Mouse (Mus musculus): ENCODE results near the gene Nudt19.
"Not testable (repeated sequence)": the region's sequence is repeated elsewhere in the genome, so short reads cannot be mapped to it uniquely, and the experiment has no call there.

Gene Nudt19

GRCm38 (mm10) chr7:35556205-35556603 is at the start of gene Nudt19:
Gene Nudt19, minus strand, starts transcription at chr7:35556304.
- no peak for DNase-seq

- DNase-seq = no peak
Measured at GRCm38 (mm10) chr7:35602766-35603165, 46.7 kb upstream of the Nudt19 start.

GRCm38 (mm10) chr7:35601106-35601505 is 45.0 kb upstream of the Nudt19 start:
- no peak for DNase-seq

- DNase-seq = no peak
Measured at GRCm38 (mm10) chr7:35600031-35600430, 43.9 kb upstream of the Nudt19 start.

GRCm38 (mm10) chr7:35599492-35599891 is 43.4 kb upstream of the Nudt19 start:
- DNase-seq = no peak

- no peak for DNase-seq
Measured at GRCm38 (mm10) chr7:35594311-35594710, 38.2 kb upstream of the Nudt19 start.

GRCm38 (mm10) chr7:35590731-35591191 is 34.7 kb upstream of the Nudt19 start:
- no peak for DNase-seq

- DNase-seq = no peak
Measured at GRCm38 (mm10) chr7:35589485-35589884, 33.4 kb upstream of the Nudt19 start.

GRCm38 (mm10) chr7:35588680-35589428 is 32.8 kb upstream of the Nudt19 start:
- no peak for DNase-seq

- DNase-seq = no peak
Measured at GRCm38 (mm10) chr7:35587728-35588127, 31.6 kb upstream of the Nudt19 start.

GRCm38 (mm10) chr7:35586906-35587445 is 30.9 kb upstream of the Nudt19 start:
- peak in 1 of 2 experiments; percentile 30 for DNase-seq

- DNase-seq = peak; percentile 95
Measured at GRCm38 (mm10) chr7:35586055-35586905, 30.2 kb upstream of the Nudt19 start, which contains the start of gene Ankrd27. Gene Ankrd27, plus strand, starts transcription at chr7:35586244.

- peak; percentile 48 to 57 for DNase-seq
Measured at GRCm38 (mm10) chr7:35585191-35586054, 29.3 kb upstream of the Nudt19 start, which contains the start of gene Rgs9bp. Gene Rgs9bp, minus strand, starts transcription at chr7:35585582.

GRCm38 (mm10) chr7:35584786-35585190 is 28.7 kb upstream of the Nudt19 start:
- DNase-seq = peak; percentile 25 to 41

GRCm38 (mm10) chr7:35584068-35584785 is 28.1 kb upstream of the Nudt19 start:
- DNase-seq = no peak

- DNase-seq = no peak
Measured at GRCm38 (mm10) chr7:35583476-35584025, 27.4 kb upstream of the Nudt19 start.

GRCm38 (mm10) chr7:35582719-35583118 is 26.6 kb upstream of the Nudt19 start:
- no peak for DNase-seq

- peak; percentile 47 to 55 for DNase-seq
Measured at GRCm38 (mm10) chr7:35579849-35580248, 23.7 kb upstream of the Nudt19 start.

- DNase-seq = not testable (repeated sequence)
Measured at GRCm38 (mm10) chr7:35570883-35571282, 14.8 kb upstream of the Nudt19 start.

- not testable (repeated sequence) for DNase-seq
Measured at GRCm38 (mm10) chr7:35569724-35570123, 13.6 kb upstream of the Nudt19 start.

GRCm38 (mm10) chr7:35565965-35566364 is 9.9 kb upstream of the Nudt19 start:
- DNase-seq = not testable (repeated sequence)

All from thymus, postnatal 36 days (tissue).